Mouse (Mus musculus) neural tube, embryonic 10.5 days (tissue): Measurements from ENCODE around the gene Abhd17b.
"Not testable (repeated sequence)": the region's sequence is repeated elsewhere in the genome, so short reads cannot be mapped to it uniquely, and the experiment has no call there.

Source experiments
- DNase-seq: peaks from one replicate; pipeline ENCODE4 v3.0.0-alpha.2; 2017; ENCODE audit warnings: low spot score; ENCODE audit errors: extremely low spot score

The Abhd17b gene

GRCm38 (mm10) chr19:21652285-21653171, 457 bp upstream of the Abhd17b start, which contains the start of gene 1110059E24Rik:
TSS of gene 1110059E24Rik (minus strand) at chr19:21652976.
- DNase-seq = peak; percentile 95

- no peak for DNase-seq
Observed at GRCm38 (mm10) chr19:21654788-21655187, 1.8 kb downstream of the Abhd17b start.

- DNase-seq = no peak
Observed at GRCm38 (mm10) chr19:21660734-21661133, 7.7 kb downstream of the Abhd17b start.

GRCm38 (mm10) chr19:21663756-21664456, 10.9 kb downstream of the Abhd17b start:
- DNase-seq = no peak

GRCm38 (mm10) chr19:21669650-21670049, 16.7 kb downstream of the Abhd17b start:
- no peak for DNase-seq

- DNase-seq = no peak
Observed at GRCm38 (mm10) chr19:21674354-21675096, 21.5 kb downstream of the Abhd17b start.

GRCm38 (mm10) chr19:21680091-21680490, 27.1 kb downstream of the Abhd17b start:
- no peak for DNase-seq

GRCm38 (mm10) chr19:21680986-21681385, 28.0 kb downstream of the Abhd17b start:
- no peak for DNase-seq

- DNase-seq = no peak
Observed at GRCm38 (mm10) chr19:21713260-21714031, 60.5 kb downstream of the Abhd17b start.

- DNase-seq = no peak
Observed at GRCm38 (mm10) chr19:21714278-21714883, 61.4 kb downstream of the Abhd17b start.

- no peak for DNase-seq
Observed at GRCm38 (mm10) chr19:21715005-21715442, 62.0 kb downstream of the Abhd17b start.

- DNase-seq = no peak
Observed at GRCm38 (mm10) chr19:21715515-21715914, 62.5 kb downstream of the Abhd17b start.

GRCm38 (mm10) chr19:21716456-21716855, 63.5 kb downstream of the Abhd17b start:
- DNase-seq = no peak

GRCm38 (mm10) chr19:21719206-21719605, 66.2 kb downstream of the Abhd17b start:
- no peak for DNase-seq

GRCm38 (mm10) chr19:21720950-21721349, 68.0 kb downstream of the Abhd17b start:
- no peak for DNase-seq

GRCm38 (mm10) chr19:21723280-21723679, 70.3 kb downstream of the Abhd17b start:
- not testable (repeated sequence) for DNase-seq

- DNase-seq = no peak
Observed at GRCm38 (mm10) chr19:21723911-21724655, 71.1 kb downstream of the Abhd17b start.

GRCm38 (mm10) chr19:21725168-21725567, 72.2 kb downstream of the Abhd17b start:
- DNase-seq = no peak

- no peak for DNase-seq
Observed at GRCm38 (mm10) chr19:21727081-21727480, 74.1 kb downstream of the Abhd17b start.

- DNase-seq = no peak
Observed at GRCm38 (mm10) chr19:21728342-21728741, 75.4 kb downstream of the Abhd17b start.
